Mouse (Mus musculus) lung, postnatal 0 days (tissue): ENCODE results near the gene Clta. TPM values are rescaled to one million over a fixed set of nuclear protein-coding genes. Genes with fewer than 3 reads are reported as not detected.
A peak's percentile ranks its signal among the peaks of the same experiment; 100 is the strongest.

Experiments used
- ATAC-seq: fragments of 200-750 bp; cut with Nextera tagmentation; 2 replicates; pipeline ENCODE4 v1.8.0; 2017; ENCODE audit warnings: moderate library complexity
- DNase-seq: peaks from one replicate; pipeline ENCODE4 v3.0.0-alpha.2; 2016; ENCODE audit warnings: low spot score
- H3K27ac ChIP-seq: fragments of 300-500 bp; sonication (generic); 2 replicates; pipeline ENCODE4 v1.5.1; 2014; ENCODE audit warnings: antibody characterized with exemption, mild to moderate bottlenecking, low read length, mixed read lengths
- H3K27me3 ChIP-seq: fragments of 300-500 bp; sonication (generic); replicated peaks from 2 replicates; pipeline ENCODE4 v1.6.1; 2014; ENCODE audit warnings: low read length, mixed read lengths; ENCODE audit not compliant: insufficient read depth
- H3K36me3 ChIP-seq: fragments of 300-500 bp; sonication (generic); 2 replicates; pipeline ENCODE4 v1.6.1; 2014; ENCODE audit warnings: low read length, mixed read lengths; ENCODE audit not compliant: insufficient read depth
- H3K4me1 ChIP-seq: fragments of 300-500 bp; sonication (generic); 2 replicates; pipeline ENCODE4 v1.6.1; 2014; ENCODE audit warnings: antibody characterized with exemption, low read depth, low read length, mixed read lengths; ENCODE audit not compliant: insufficient read depth
- H3K4me2 ChIP-seq: fragments of 300-500 bp; sonication (generic); replicated peaks from 2 replicates; pipeline ENCODE4 v1.6.1; 2014; ENCODE audit warnings: low read depth, mild to moderate bottlenecking, low read length, moderate library complexity, mixed read lengths
- H3K4me3 ChIP-seq: fragments of 300-500 bp; sonication (generic); 2 replicates; pipeline ENCODE4 v1.5.1; 2014; ENCODE audit warnings: low read depth, low read length
- H3K9ac ChIP-seq: fragments of 300-500 bp; sonication (generic); replicated peaks from 2 replicates; pipeline ENCODE4 v1.6.1; 2014; ENCODE audit warnings: low read depth, mild to moderate bottlenecking
- H3K9me3 ChIP-seq: fragments of 300-500 bp; sonication (generic); 2 replicates; pipeline ENCODE4 v1.6.1; 2016; ENCODE audit warnings: low read length, mixed read lengths
- CTCF ChIP-seq: IDR thresholded peaks from 2 replicates; pipeline ENCODE4 v1.5.1; 2016; ENCODE audit warnings: antibody characterized with exemption, mild to moderate bottlenecking
- EP300 ChIP-seq: IDR thresholded peaks from 2 replicates; pipeline ENCODE4 v1.6.1; 2016; ENCODE audit warnings: antibody characterized with exemption, mild to moderate bottlenecking, control low read depth
- WGBS: fragments of 180-500 bp; shearing (Covaris S2); extraction: QIAGEN DNeasy Blood & Tissue Kit; methylation state at CpG from one replicate; pipeline ENCODE4 v1.1.7; 2014; 5-methylcytosine and 5-hydroxymethylcytosine counted together
- polyA plus RNA-seq: library from polyadenylated mRNA; unstranded; fragments of >200 nt; fragmentation: Nextera tagmentation; extraction: Ambion mirVana; gene quantifications from 2 replicates; pipeline ENCODE4 v1.2.1, GENCODE M21; 2015

Gene Clta
- polyA plus RNA-seq, 1 experiment from 2014 or later = 209 TPM

GRCm38 (mm10) chr4:43971541-43972136, 32.6 kb upstream of the Clta start:
- Histone ChIP-seq H3K36me3 (no peaks in the 10 kb centered on the region), H3K9ac (no peak overlapping the region), H3K9me3 (no peaks in the 10 kb centered on the region), H3K27me3 (no peaks in the 10 kb centered on the region), H3K4me3 (no peak overlapping the region), H3K4me2 (no peak overlapping the region), H3K27ac (peak overlapping the region; percentile 69), H3K4me1 (peaks cover 5% of the 10 kb centered on the region; the same call in 1 of the 2 replicates)
- TF ChIP-seq CTCF (no peak), EP300 (no peak)
- ATAC-seq (no peak), DNase-seq (no peak)
- 53% methylated on average over 9 of the region's 9 CpGs for WGBS

- Histone ChIP-seq H3K36me3 (no peaks in the 10 kb centered on the region), H3K27ac (peak overlapping the region; percentile 69), H3K27me3 (no peaks in the 10 kb centered on the region), H3K4me2 (no peak overlapping the region), H3K9ac (no peak overlapping the region), H3K4me3 (no peak overlapping the region), H3K9me3 (no peaks in the 10 kb centered on the region), H3K4me1 (peaks cover 5% of the 10 kb centered on the region; the same call in 1 of the 2 replicates)
- ATAC-seq (peak; percentile 85), DNase-seq (peak; percentile 91)
- no peak; the same call in 1 of the 2 replicates for TF ChIP-seq CTCF
- TF ChIP-seq EP300 = peak; percentile 74
- 0% methylated on average over 5 of the region's 8 CpGs for WGBS
These were observed 32.1 kb upstream of the Clta start for GRCm38 (mm10) chr4:43972137-43972591.

GRCm38 (mm10) chr4:43973526-43973981, 30.7 kb upstream of the Clta start:
- Histone ChIP-seq H3K4me2 (no peak overlapping the region), H3K27me3 (no peaks in the 10 kb centered on the region), H3K27ac (no peak overlapping the region), H3K9ac (no peak overlapping the region), H3K9me3 (no peaks in the 10 kb centered on the region), H3K4me1 (peaks cover 5% of the 10 kb centered on the region; the same call in 1 of the 2 replicates), H3K36me3 (no peaks in the 10 kb centered on the region), H3K4me3 (no peak overlapping the region)
- no peak for TF ChIP-seq CTCF
- TF ChIP-seq EP300 = no peak
- ATAC-seq (peak; percentile 46), DNase-seq (peak; percentile 71)
- WGBS = 35% methylated on average over 4 of the region's 4 CpGs

GRCm38 (mm10) chr4:43974914-43975616, 29.2 kb upstream of the Clta start:
- H3K27me3 ChIP-seq = no peaks in the 10 kb centered on the region
- H3K27ac ChIP-seq = no peak overlapping the region
- DNase-seq (no peak), ATAC-seq (no peak)
- no peak overlapping the region for H3K4me2 ChIP-seq
- TF ChIP-seq EP300 (no peak), CTCF (no peak)
- no peaks in the 10 kb centered on the region for H3K9me3 ChIP-seq
- 65% methylated on average over 10 of the region's 10 CpGs for WGBS
- no peak overlapping the region for H3K9ac ChIP-seq
- H3K4me3 ChIP-seq = no peak overlapping the region
- H3K36me3 ChIP-seq = no peaks in the 10 kb centered on the region
- H3K4me1 ChIP-seq = peaks cover 5% of the 10 kb centered on the region; the same call in 1 of the 2 replicates

GRCm38 (mm10) chr4:43976223-43976740, 28.0 kb upstream of the Clta start:
- 74% methylated on average over 6 of the region's 6 CpGs for WGBS
- H3K27me3 ChIP-seq = no peaks in the 10 kb centered on the region
- H3K4me1 ChIP-seq = peaks cover 5% of the 10 kb centered on the region; the same call in 1 of the 2 replicates
- no peak overlapping the region for H3K27ac ChIP-seq
- no peak overlapping the region for H3K9ac ChIP-seq
- DNase-seq = no peak
- H3K9me3 ChIP-seq = no peaks in the 10 kb centered on the region
- ATAC-seq = no peak
- TF ChIP-seq EP300 (no peak), CTCF (no peak)
- H3K4me2 ChIP-seq = no peak overlapping the region
- H3K36me3 ChIP-seq = no peaks in the 10 kb centered on the region
- no peak overlapping the region for H3K4me3 ChIP-seq
